Mouse (Mus musculus): ENCODE results near the gene Mdk. TPM values are rescaled to one million over a fixed set of nuclear protein-coding genes. Genes with fewer than 3 reads are reported as not detected.

Gene Mdk
- polyA plus RNA-seq, 1 experiment: 5.9 TPM

DNA sequence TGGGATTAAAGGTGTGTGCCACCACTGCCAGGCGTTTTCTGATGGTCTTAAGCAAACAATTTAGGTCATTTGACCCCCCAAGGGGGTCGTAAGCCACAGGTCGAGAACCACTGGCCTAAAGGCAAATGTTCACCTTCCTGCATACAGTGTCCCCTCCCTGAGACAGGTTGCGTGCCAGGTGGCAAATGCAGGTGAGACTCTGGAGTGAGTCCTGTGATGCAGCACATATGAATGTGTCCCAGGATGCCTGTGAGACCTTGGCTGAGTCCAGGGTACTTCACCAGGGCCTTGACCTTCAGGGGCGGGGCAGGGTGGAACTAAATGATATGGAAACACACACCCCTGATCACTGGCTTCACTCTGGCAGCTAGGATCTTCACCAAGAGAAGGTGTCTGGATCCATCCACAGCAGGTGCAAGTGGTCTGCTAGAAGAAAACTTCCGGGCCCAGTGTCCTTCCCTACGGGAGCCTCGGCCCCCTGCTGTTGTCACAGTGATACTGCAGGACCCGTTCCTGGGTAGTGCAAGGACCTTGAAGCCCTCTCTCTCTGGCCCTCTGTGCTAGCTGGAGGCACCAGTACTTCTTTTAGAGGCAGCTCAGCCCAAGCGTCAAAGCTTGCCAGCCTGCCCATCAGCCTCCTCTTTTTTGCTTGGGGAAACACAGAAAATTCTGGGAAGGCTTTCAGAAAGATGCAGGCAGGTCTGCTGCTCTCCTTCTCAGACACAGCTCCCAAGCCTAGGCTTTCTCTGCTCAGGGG, 26.8 kb upstream of the Mdk start:
- WGBS: 27% methylated on average over 10 of the region's 10 CpGs
- H3K36me3 ChIP-seq (ENCODE audit: control insufficient read depth, insufficient read depth, low read length): peaks cover 2% of the 10 kb centered on the region; the same call in 1 of the 2 replicates
- no peaks in the 10 kb centered on the region for H3K27me3 ChIP-seq (ENCODE audit: control insufficient read depth, insufficient read depth, low read length)
- peak overlapping the region; percentile 24 for H3K27ac ChIP-seq (ENCODE audit: insufficient read depth, low read depth, low read length)
- H3K4me1 ChIP-seq (ENCODE audit: control insufficient read depth, insufficient read depth, insufficient read length, low read length): peaks cover 54% of the 10 kb centered on the region
- H3K4me3 ChIP-seq (ENCODE audit: low read depth, low read length): no peak overlapping the region
- no peak for TF ChIP-seq POLR2A (IDR thresholded peaks at IDR 0.05; ENCODE audit: low read depth, low read length)
- TF ChIP-seq CTCF (IDR thresholded peaks at IDR 0.05; ENCODE audit: extremely low read depth, insufficient read length, insufficient replicate concordance, low read depth, low read length): peak; percentile 67; the same call in 1 of the 2 replicates

DNA sequence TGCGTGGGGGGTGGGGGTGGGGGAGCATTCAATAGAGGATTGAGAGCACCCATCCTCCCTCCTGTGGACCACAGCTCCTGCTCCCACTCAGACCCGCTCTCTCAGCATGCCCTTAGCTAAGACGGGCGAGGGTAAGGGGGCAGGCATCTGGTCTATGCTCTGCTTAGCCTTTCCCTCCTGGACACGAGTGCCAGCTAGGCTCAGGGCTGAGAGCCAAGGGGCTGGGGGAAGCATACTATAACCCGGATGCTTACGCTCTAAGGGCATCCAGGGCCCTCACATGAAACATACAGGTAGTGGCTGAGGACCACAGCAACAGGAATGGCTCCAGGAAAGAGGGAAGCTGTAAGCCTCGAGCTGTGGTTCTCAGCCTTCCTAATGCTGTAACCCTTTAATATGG, 26.0 kb upstream of the Mdk start:
- 67% methylated on average over 8 of the region's 8 CpGs for WGBS
- Histone ChIP-seq H3K27ac (ENCODE audit: insufficient read depth, low read depth, low read length) (no peak overlapping the region), H3K4me1 (ENCODE audit: control insufficient read depth, insufficient read depth, insufficient read length, low read length) (peaks cover 56% of the 10 kb centered on the region)

DNA sequence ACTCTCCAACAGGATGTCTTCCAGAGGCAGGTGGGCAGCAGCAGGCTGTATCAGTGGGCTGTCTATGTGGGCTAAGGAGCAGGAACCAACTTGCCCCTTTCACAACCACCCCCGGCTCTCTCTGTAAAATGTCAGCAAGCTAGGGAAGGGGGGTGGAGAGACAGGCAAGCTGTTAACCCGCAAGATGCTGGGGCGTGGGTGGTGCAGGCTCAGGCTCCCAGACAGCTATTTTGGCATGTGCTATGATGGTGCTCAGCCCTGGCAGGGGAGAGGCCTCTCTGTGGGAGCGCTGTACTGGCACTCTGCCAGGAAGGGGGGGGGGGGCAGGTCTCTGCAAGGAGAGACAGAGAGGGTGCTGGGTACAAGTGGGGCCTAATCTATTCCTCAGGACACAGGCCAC, 25.0 kb upstream of the Mdk start:
- H3K27ac ChIP-seq (ENCODE audit: insufficient read depth, low read depth, low read length): no peak overlapping the region
- H3K4me3 ChIP-seq (ENCODE audit: low read depth, low read length): no peak overlapping the region
- WGBS: 12% methylated on average over 4 of the region's 4 CpGs
- peaks cover 2% of the 10 kb centered on the region; the same call in 1 of the 2 replicates for H3K36me3 ChIP-seq (ENCODE audit: control insufficient read depth, insufficient read depth, low read length)
- no peak for TF ChIP-seq POLR2A (IDR thresholded peaks at IDR 0.05; ENCODE audit: low read depth, low read length)
- TF ChIP-seq CTCF (IDR thresholded peaks at IDR 0.05; ENCODE audit: extremely low read depth, insufficient read length, insufficient replicate concordance, low read depth, low read length): no peak
- H3K4me1 ChIP-seq (ENCODE audit: control insufficient read depth, insufficient read depth, insufficient read length, low read length): peaks cover 55% of the 10 kb centered on the region
- no peaks in the 10 kb centered on the region for H3K27me3 ChIP-seq (ENCODE audit: control insufficient read depth, insufficient read depth, low read length)

More for the DNA sequence above, 26.0 kb upstream of the Mdk start:
- H3K27me3 ChIP-seq (ENCODE audit: control insufficient read depth, insufficient read depth, low read length): no peaks in the 10 kb centered on the region
- H3K4me3 ChIP-seq (ENCODE audit: low read depth, low read length): no peak overlapping the region
- TF ChIP-seq CTCF (IDR thresholded peaks at IDR 0.05; ENCODE audit: extremely low read depth, insufficient read length, insufficient replicate concordance, low read depth, low read length): no peak
- no peak for TF ChIP-seq POLR2A (IDR thresholded peaks at IDR 0.05; ENCODE audit: low read depth, low read length)
- H3K36me3 ChIP-seq (ENCODE audit: control insufficient read depth, insufficient read depth, low read length): peaks cover 2% of the 10 kb centered on the region; the same call in 1 of the 2 replicates

DNA sequence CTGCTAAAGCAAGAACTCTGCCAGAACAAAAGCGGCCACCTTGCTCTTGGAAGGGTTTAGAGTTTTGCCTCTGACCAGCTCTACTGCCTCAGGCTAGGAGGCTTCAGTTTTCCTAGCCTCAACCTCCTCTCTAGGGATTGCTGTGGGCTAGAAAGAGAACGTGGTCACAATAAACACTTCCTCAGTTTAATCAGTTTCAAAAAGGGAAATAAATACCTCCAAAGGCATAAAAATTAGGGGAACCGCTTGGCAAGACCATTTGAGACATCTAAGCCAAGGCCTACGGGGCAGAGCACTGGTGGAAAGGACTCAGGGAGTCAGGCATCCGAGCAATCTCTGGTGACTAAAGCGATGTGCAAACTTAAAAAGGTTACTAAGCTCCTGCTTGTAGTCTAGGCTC, 23.8 kb upstream of the Mdk start:
- H3K4me1 ChIP-seq (ENCODE audit: control insufficient read depth, insufficient read depth, insufficient read length, low read length): peaks cover 49% of the 10 kb centered on the region

DNA sequence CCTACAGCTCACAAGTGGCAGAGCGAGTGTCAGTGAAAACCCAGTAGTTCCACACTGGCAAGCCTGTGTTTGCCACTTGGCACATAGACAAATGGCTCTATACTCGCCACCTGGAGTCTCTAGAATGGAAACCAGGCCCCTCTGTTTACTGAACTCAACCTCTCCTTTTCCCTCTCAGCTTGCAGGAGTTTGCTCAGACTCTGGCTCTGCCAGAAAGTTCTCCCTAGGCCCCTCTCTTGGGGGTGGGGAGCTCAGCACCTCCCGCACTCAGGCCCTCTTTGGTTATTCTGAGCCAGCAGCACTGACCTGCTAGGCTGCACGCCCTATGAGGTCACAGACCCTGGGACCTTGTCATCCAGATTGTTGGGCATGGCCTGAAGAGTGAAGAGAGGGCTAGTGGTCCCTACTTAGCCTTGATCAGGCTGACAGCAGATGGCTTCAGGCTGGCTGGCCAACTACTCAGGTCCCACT, 23.1 kb upstream of the Mdk start:
- peak overlapping the region; percentile 6 for H3K27ac ChIP-seq (ENCODE audit: insufficient read depth, low read depth, low read length)
- peaks cover 2% of the 10 kb centered on the region; the same call in 1 of the 2 replicates for H3K36me3 ChIP-seq (ENCODE audit: control insufficient read depth, insufficient read depth, low read length)
- 35% methylated on average over 4 of the region's 4 CpGs for WGBS
- H3K4me3 ChIP-seq (ENCODE audit: low read depth, low read length): no peak overlapping the region
- TF ChIP-seq POLR2A (IDR thresholded peaks at IDR 0.05; ENCODE audit: low read depth, low read length) (no peak), CTCF (IDR thresholded peaks at IDR 0.05; ENCODE audit: extremely low read depth, insufficient read length, insufficient replicate concordance, low read depth, low read length) (no peak)
- no peaks in the 10 kb centered on the region for H3K27me3 ChIP-seq (ENCODE audit: control insufficient read depth, insufficient read depth, low read length)
- H3K4me1 ChIP-seq (ENCODE audit: control insufficient read depth, insufficient read depth, insufficient read length, low read length): peaks cover 49% of the 10 kb centered on the region

More for the DNA sequence above, 23.8 kb upstream of the Mdk start:
- peaks cover 2% of the 10 kb centered on the region; the same call in 1 of the 2 replicates for H3K36me3 ChIP-seq (ENCODE audit: control insufficient read depth, insufficient read depth, low read length)
- no peak for TF ChIP-seq CTCF (IDR thresholded peaks at IDR 0.05; ENCODE audit: extremely low read depth, insufficient read length, insufficient replicate concordance, low read depth, low read length)
- no peak for TF ChIP-seq POLR2A (IDR thresholded peaks at IDR 0.05; ENCODE audit: low read depth, low read length)
- no peaks in the 10 kb centered on the region for H3K27me3 ChIP-seq (ENCODE audit: control insufficient read depth, insufficient read depth, low read length)
- no peak overlapping the region for H3K4me3 ChIP-seq (ENCODE audit: low read depth, low read length)
- 62% methylated on average over 6 of the region's 6 CpGs for WGBS
- H3K27ac ChIP-seq (ENCODE audit: insufficient read depth, low read depth, low read length): no peak overlapping the region

- Histone ChIP-seq H3K27ac (ENCODE audit: insufficient read depth, low read depth, low read length) (peak overlapping the region; percentile 44; the same call in 1 of the 2 replicates), H3K27me3 (ENCODE audit: control insufficient read depth, insufficient read depth, low read length) (no peaks in the 10 kb centered on the region), H3K4me3 (ENCODE audit: low read depth, low read length) (no peak overlapping the region), H3K4me1 (ENCODE audit: control insufficient read depth, insufficient read depth, insufficient read length, low read length) (peaks cover 49% of the 10 kb centered on the region), H3K36me3 (ENCODE audit: control insufficient read depth, insufficient read depth, low read length) (peaks cover 2% of the 10 kb centered on the region; the same call in 1 of the 2 replicates)
- TF ChIP-seq POLR2A (IDR thresholded peaks at IDR 0.05; ENCODE audit: low read depth, low read length) (no peak), CTCF (IDR thresholded peaks at IDR 0.05; ENCODE audit: extremely low read depth, insufficient read length, insufficient replicate concordance, low read depth, low read length) (no peak)
- 8% methylated on average over 5 of the region's 5 CpGs for WGBS
Measured at GRCm38 (mm10) chr2:91953825-91954224, 21.7 kb upstream of the Mdk start.

All from small intestine, adult 2 months (tissue).